Mouse (Mus musculus) 416B (cell line): ENCODE measurements around the gene Myo16.

Experiments used
- DNase-seq: peaks from one replicate; pipeline ENCODE4 v3.0.0; 2011; ENCODE audit warnings: low read depth

The Myo16 gene

DNA sequence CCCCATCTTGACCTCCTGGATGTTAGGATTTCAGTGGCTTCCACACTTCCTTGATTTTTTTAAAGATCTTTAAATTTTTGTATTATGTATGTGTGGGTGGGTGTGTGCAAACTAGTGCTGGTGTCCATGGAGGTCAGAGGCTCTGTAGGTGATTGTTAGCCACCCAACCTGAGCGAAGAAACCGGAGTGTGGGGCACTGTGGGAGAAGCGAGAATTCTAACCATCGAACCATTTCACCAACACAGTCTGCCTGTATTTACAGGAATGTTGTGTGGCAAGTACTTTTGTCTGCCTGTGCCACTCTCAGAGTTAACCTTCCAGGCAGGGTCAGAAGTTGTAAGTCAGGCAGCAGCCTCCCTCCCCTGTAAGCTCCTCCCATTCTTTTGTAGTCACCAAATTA is 22.3 kb downstream of the Myo16 start:
- no peak for DNase-seq

DNA sequence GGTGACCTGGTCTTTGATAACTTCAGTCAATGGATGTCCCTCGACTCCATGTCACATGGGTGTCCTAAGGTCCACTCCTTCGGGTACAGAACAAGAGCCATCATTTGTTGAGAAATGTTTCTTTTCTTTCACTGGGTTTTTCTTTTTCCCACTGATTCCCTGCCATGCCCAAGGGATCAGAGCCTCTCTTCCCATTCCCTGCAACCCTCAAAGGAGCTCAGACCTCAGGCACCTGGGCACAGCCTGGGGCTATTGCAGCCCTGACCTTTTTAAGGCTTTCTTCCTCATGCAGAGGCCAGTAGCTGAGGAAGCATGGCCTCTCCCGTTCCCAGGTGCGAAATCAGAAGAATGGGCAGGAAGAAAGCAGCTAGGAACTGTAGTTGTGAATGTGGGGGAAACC is 23.4 kb downstream of the Myo16 start:
- no peak for DNase-seq

DNA sequence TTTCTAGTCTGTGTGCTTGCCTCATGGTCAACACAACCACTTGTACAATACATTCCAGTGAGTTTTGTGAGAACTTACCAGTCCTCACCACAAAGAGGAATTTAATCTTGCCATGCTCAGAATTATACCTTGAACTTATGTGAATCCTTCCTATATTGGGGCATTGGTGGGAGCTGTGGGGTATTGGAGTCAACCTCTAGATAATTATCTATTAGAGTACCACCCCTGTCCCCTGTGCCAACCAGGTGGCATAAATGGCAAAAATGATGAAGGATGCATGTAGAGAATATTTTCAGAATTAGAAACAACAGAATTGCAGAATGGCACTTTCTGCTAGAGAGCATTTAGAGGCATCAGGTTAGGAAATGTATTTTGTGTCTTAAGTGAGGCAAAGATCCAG is 25.3 kb downstream of the Myo16 start:
- DNase-seq, result no peak

DNA sequence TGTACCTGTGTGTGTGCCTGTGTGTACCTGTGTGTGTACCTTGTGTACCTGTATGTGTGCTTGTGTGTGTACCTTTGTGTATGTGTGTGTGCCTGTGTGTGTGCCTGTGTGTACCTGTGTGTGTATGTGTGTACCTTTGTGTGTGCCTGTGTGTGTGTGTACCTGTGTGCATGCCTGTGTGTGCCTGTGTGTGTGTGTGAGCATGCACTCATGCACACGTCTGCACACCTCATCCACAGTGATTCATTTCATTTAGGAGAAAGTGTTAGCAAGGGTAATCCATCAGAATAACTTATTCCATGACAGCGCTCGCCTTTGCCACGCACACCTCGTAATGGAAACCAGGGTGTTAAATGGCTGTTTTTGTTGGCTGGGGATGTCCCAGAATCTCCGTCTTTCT is 36.9 kb downstream of the Myo16 start:
- no peak for DNase-seq

DNA sequence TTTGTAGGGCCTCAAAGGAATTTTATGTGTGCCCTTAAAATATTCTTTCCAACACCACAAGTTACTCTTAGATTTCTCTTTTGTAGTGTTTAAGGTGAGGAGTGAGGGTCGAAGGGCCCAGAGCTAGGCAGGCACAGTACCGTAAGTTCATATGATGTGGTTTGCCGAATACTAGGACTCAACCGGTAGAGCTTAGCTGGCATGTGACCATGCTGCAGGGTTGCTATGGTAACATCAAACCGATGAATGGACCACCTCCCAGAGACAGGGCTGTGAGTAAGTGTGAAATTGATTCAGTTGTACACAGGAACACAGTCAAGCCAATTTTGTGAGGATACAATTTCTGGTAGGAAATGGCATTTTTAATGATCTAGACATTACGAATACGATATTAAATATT is 44.5 kb downstream of the Myo16 start:
- no peak for DNase-seq

DNA sequence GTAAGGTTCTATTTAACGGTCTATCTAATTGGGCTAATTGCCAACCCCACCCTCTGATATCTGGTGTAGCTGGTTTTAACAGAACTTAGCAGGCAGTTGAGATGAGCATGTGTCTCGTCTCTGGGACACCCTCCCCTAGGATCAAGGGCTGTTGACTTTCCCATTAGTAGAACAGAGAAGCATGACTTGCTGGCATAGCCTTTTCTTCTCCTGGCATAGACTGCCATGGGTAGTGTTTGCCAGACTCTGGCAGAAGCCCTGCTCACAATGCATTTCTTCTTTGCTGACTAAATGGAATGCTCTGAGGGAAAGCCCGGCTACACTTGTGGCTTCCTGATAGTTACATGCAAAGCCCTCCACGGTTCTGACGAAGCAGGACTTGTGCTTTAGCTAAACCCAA is 45.6 kb downstream of the Myo16 start:
- no peak for DNase-seq

DNA sequence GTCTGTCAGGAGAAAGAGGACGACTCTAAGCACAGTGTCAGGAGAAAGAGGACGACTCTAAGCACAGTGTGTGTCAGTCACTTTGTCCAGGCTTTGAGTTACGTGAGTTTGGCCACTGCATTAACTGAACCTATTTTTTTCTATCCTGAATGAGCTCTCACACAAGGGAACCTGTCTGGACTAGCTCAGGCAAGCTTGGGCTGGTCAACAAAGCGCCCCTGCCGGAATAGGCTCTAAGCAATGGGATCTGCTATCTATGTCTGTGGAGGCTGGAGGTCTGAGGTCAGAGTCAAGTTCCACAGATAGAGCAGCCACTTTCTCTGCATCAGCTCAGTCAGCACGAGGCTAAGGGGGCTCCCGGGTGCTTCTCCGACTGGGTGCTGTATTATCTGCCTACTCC is 46.3 kb downstream of the Myo16 start:
- DNase-seq, result no peak

DNA sequence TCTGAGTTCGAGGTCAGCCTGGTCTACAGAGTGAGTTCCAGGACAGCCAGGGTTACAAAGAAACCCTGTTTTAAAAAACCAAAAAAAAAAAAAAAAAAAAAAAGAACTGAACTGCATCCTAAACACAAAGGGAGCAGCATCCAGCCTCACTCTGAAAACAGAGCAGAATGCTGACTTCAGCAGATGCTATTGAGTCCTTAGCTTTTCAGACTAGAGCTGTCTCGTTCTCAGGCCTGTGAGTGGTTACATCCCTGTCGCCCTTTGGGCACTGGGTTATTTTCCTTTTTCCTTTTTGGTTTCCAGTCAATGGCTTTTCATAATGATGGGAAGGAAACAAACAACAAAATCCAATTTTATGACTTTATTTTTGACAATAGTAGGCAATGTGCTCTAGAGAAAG is 61.3 kb downstream of the Myo16 start:
- DNase-seq, result no peak

DNA sequence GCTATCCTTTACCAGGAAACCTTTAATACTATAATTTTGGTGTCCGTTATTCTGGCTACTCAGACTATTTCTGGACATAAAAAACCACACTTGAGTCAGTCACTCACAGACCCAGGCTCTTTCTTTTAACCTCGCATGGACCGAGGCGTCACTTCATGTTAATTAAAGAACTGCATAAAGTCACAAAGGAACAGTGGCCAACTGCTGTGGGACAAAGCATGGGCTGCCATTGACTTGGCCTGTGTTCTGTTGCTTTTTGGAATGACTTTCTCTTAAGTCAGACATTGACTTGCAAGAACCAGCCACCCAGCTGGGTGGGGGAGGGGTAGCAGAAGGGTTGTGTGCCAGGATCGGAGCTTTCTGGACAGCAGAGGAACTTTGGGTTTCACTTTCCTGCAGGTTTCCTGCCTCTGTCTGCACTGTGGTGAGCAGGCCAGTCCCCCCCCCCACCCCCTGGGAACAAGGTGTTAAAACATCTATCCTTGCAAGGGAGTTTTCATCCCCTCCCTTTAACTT is 66.1 kb downstream of the Myo16 start:
- DNase-seq, result no peak

DNA sequence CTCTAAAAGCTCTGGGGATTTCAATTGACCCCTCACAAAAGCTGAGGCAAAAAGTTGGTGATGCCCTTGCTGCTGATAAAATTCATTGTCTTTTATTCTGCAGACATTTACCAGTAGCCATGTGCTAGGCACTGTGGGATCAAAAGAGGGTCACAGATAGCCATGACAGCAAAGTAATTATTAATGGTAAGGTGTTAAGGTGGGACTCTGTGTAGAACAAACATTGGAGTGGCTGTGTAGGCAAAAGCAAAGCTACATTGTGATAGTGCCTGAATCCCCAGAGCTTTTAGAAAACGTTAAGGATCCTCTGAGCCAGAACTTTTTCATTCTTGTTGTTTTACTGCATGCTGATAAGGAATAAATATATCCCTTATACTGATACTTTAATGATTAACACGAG is 69.1 kb downstream of the Myo16 start:
- no peak for DNase-seq

DNA sequence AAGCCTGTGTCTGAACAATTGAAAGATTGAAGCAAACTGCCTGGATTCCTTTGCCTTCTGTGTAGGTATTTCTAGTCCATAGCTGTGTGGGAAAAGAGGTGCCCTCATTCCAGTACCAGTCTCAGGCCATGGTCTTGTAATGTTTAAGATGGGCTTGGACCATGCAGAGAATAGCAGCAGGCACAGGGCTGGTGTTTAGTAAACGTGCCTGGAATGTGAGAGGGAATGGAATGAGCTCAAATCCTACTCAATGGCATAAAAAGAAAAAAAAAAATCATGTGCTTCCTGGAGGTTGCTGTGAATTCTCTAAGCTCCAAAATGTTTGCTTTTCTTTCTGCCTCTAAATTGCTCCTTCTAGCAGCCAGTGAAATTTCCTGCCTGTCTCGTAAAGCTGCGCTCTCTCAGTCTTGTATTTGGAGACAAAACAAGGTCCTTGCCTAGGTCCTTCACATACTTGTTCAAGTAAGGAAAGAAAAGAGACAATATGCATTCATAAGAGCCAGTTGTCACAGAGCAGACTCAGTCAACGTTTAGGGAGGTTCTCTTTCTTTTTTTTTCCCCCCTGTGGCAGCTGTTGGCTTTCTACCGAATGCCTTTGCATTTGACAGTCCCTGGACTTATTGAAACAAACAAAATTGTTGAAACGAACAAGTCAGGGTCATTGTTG is 70.0 kb downstream of the Myo16 start:
- DNase-seq, result no peak

DNA sequence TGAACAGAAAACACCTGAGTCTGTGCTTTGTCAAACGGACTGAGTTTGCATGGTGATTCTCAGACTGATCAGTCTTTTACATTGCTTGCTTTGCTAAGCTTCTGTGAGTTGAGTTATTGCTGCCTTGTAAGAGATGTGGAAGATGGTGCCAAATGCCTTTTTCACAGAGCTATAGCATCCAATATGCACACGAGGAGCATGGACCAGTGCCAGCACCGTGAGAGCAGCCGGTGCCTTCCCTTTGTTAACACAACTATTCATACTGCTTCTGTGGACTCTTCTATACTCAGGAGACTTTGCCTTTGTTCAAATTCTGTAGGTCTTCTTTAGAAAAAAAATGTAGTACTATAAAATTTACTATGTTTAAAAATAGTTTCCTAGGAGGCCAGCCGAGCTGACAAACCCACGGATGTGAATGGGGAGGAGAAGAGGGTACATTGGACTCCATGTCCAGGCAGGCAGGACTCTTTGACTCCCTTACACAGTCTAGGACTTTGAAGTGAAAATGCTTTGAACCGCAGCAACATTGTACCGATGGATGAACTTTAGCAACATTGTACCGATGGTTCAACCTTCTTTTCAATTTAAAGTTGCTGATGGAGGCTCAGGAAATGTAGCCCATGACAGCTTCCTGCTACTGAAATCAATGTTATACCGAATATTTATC is 70.7 kb downstream of the Myo16 start:
- DNase-seq, result no peak

DNA sequence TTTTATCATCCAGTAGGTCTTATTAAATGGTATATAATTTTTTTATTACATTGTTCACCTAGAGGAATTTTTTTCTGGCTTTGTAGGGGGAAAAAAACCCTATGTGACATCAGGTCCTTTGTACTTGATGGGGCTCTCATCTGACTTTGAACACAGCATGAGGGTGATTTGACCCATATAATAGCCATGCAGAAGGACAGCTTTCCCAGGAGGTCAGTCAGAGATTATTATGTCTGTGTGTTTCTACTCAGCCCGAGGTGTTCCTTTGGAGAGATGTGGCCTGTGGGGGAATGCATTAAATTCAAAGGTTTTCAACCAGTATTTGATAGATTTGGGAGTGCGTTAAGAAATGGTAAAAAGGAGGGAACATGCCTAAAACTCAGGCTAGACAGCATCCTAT is 71.3 kb downstream of the Myo16 start:
- DNase-seq, result no peak

DNA sequence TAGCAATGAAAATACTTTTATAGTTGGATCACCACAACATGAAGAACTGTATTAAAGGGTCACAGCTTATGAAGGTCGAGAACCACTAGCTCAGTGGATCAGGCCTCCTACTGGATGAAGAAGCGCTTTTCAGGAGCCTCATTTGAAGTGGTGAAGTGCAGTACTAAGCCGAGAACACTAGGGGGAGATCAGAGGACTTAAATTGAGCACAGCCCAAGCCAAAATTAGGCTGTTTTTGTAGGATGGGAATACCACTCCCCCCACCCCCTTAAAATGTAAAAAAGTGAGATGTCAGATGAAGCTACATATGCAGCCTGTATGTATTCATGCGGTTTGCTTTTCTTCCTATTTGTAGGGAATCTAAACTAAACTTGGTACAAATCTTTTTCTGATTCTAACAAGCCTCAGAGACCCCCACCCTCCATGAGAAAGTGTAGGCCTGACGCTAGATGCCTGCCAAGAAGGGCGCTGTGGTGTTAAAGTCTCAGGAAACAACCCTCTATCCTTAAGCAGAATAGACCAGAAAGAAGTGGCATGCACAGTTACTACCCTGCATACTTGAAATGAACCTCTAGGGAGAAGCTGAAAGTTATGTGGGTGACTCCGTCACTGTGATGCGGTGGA is 77.1 kb downstream of the Myo16 start:
- DNase-seq, result peak; percentile 71

DNA sequence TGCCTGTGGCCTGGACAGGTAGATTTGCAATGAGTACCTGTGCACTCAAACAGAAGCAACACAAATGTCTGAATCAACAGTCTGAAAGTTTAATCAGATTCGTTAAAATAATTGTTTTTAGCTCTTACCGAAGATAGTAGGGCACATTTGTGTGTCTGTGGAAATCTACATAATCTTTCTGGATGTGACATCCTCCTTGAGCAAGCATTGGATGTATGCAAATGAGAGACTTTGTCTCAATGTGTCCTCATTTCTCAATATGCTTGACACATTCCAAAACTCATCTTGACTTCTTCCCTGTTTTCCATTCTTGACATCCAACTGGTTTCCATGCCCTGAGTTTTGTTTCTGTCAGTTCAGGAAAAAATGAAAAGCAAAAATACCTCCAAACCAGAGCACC is 80.8 kb downstream of the Myo16 start:
- no peak for DNase-seq

DNA sequence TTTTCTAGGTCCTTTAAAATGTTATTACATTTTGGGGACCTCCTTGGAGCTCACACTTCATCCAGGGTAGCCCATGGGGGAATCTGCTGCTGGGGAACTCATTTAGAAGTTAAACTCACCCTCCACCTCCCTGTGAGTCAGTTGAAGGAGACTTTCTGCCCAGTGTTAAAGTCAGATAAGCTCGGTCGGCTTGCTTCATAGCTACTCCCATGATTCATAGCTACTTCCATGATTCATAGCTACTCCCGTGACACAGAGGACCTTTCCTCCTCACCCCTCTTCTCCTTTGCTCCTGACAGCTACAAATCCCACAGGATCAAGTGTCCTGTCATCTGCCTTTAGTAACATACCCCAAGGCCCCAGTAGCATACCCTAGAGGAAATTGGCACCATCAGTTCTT is 89.6 kb downstream of the Myo16 start:
- DNase-seq, result no peak

DNA sequence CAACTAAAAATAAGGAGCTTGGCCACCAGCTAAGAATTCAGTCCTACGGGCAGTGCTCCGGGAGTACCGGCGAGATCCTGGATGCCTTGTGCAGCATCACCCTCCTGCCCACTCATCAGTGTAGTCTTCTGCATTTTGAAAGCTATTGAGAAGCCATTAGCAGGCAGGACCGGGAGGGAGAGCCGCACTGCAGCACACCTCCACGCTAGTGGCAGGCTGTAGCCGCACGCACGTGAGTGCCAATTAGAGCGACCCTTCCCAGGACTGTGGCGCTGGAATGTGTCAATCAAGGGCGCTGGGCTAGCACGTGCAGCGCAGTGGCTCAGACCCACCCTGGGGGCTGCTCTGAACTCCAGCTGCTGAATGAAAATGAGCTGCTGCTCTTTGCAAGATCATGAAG is 95.4 kb downstream of the Myo16 start:
- DNase-seq, result no peak

DNA sequence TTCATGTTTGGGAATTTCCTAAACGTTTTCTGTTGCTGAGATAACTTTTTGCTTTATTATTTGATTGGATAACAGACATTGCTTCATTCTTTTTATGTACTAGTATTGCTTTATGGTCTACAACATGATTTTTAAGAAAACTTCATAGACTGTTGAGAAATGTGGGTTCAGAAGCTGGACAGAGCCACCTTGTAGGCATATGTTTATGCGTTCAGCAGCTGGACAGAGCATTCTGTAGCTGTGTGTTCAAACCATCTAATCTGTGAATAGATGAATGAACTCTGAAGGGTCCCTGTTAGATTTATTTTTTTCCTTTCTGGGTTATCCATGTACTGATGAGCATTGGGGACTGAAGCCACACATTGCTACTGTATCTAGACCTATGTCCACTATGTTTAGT is 102.0 kb downstream of the Myo16 start:
- DNase-seq, result peak; percentile 3

DNA sequence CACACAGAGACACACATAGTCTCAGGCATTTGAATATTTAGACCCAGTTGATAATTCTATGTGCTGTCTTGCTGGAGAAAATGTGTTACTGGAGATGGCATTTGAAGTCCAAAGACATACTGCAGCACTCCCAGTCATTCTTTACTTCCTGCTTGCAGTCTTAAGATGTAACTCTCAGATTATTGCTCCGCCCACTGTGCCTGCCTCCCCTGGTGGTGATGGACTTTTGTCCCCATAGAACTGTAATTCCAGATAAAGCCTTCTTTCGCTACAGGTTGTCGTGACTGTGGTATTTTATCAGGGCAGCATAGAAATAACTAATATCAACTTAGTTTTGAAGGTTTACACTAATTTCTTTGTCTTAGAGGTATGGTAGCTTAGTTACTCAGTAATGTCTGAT is 102.9 kb downstream of the Myo16 start:
- DNase-seq, result no peak

DNA sequence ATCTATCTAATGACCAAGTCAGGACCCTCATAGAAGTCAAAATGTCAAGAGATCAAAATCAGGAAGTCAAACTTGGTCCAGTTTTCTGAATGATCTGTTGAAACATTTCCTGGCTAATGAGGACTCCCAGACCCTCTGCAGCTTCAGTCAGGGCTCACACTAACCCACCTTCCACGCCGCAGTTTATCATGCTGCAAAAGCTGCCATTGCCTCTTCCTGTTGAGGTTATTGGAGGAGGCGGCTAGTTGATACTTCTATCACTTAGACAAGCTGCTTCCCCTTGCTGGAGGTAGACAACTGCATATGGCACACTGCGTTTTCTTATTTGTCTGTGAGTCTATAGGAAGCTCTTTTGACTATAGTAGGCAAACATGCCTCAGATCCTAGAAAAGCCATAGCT is 116.4 kb downstream of the Myo16 start:
- DNase-seq, result no peak

DNA sequence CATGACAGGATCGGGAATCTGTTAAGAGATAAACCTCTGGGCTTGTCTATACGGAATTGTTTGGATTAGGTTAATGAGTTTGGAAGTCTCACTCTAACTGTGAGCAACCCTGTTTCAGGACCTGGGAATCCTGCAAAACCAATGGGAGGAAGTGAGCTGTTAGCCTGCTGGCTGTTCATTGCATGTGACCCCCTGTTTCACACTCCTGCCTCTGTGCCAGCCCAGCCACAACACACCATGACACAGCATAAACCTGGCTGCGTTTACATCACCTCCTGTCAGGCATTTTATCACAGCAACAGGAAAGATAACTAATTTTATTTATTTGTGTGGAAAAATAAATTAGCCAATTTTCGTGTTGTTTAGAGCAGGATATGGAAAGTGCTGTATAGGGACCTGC is 138.9 kb downstream of the Myo16 start:
- DNase-seq, result no peak

DNA sequence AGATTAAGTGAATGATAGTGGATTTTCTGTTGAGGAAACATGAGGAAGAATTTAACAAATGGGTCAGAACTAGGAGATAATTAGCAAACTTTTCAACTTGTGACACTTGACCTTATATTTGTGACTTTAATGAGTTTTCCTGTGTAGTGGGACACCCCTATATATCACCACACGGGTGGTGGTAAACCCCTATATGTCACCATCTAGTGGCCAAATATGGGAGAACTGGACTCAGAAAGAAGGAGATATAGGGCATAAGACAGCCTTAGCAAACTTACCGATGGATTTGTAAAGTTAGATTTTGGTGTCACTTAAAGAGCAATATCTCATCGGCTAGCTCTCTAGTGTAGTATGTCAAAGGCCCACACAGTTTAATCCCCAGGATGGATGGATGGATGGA is 147.1 kb downstream of the Myo16 start:
- DNase-seq, result peak; percentile 17

DNA sequence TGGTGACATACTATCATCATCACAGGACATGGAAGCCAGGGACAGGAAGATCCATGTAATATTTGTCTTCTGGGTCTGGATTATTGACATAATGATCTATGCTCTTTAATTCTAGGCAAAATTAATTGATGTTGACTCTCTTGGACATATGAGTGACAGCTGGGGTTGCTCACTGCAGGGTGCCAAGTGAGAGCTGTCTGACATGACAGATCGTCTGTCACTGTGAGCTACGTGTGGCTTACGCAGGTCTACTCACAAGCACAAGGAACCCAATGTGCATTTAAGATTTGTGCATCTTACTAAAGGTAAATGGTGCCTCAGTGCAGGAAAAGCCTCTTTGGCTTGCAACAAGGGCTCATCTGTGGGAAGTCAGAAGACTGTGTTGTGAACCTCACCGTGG is 149.3 kb downstream of the Myo16 start:
- DNase-seq, result no peak

DNA sequence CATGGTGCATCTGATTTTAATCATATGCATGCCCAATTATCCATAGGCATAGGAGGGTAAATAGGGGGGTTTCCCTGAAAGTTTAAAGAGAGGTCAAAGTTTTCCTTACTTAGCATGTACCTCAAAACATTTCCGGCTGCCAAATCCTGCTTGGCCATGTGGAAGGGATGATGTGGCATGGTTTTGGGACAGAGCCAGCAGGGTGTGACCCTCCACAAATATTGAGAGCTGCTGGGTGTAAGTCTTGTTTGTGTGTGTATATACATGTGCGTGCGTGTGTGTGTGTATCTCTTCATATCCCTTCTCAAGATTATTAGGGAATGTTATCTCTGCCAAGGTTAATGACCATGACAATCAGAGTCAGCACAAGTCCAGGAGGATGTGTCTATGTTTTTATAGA is 150.3 kb downstream of the Myo16 start:
- DNase-seq, result no peak
